Mouse (Mus musculus) liver, embryonic 15.5 days (tissue): ENCODE measurements at regions not wholly inside any gene's neighbourhood (a gene's known extent, or its start where the extent isn't known, plus 50 kb on each side); places are given as distances from the start of the nearest gene placed in this dataset.

Experiments used
- ATAC-seq: fragments of 200-750 bp; cut with Nextera tagmentation; 2 replicates; pipeline ENCODE4 v1.8.0; 2017; ENCODE audit warnings: moderate number of reproducible peaks, mild to moderate bottlenecking, moderate library complexity; ENCODE audit not compliant: insufficient read depth
- H3K27ac ChIP-seq: fragments of 300-500 bp; sonication (generic); replicated peaks from 2 replicates; pipeline ENCODE4 v1.5.1; 2015; ENCODE audit warnings: mild to moderate bottlenecking, inconsistent platforms
- H3K27me3 ChIP-seq: fragments of 300-500 bp; sonication (generic); 2 replicates; pipeline ENCODE4 v1.6.1; 2015; ENCODE audit warnings: mild to moderate bottlenecking, inconsistent platforms
- H3K36me3 ChIP-seq: fragments of 300-500 bp; sonication (generic); replicated peaks from 2 replicates; pipeline ENCODE4 v1.6.1; 2015; ENCODE audit warnings: moderate library complexity, mild to moderate bottlenecking, inconsistent platforms
- H3K4me1 ChIP-seq: fragments of 300-500 bp; sonication (generic); replicated peaks from 2 replicates; pipeline ENCODE4 v1.6.1; 2015; ENCODE audit warnings: inconsistent platforms
- H3K4me2 ChIP-seq: fragments of 300-500 bp; sonication (generic); 2 replicates; pipeline ENCODE4 v1.6.1; 2015; ENCODE audit warnings: moderate library complexity, mild to moderate bottlenecking, inconsistent platforms
- H3K4me3 ChIP-seq: fragments of 300-500 bp; sonication (generic); replicated peaks from 2 replicates; pipeline ENCODE4 v1.5.1; 2015; ENCODE audit warnings: mild to moderate bottlenecking, inconsistent platforms
- H3K9ac ChIP-seq: fragments of 300-500 bp; sonication (generic); 2 replicates; pipeline ENCODE4 v1.6.1; 2015; ENCODE audit warnings: moderate library complexity, mild to moderate bottlenecking, inconsistent platforms
- H3K9me3 ChIP-seq: fragments of 300-500 bp; sonication (generic); replicated peaks from 2 replicates; pipeline ENCODE4 v1.6.1; 2016; ENCODE audit warnings: inconsistent platforms
- WGBS: fragments of 180-500 bp; shearing (Covaris S2); methylation state at CpG from one replicate; pipeline ENCODE4 v1.1.7; 2015; ENCODE audit warnings: mixed read lengths; ENCODE audit not compliant: insufficient replicate concordance; 5-methylcytosine and 5-hydroxymethylcytosine counted together

DNA sequence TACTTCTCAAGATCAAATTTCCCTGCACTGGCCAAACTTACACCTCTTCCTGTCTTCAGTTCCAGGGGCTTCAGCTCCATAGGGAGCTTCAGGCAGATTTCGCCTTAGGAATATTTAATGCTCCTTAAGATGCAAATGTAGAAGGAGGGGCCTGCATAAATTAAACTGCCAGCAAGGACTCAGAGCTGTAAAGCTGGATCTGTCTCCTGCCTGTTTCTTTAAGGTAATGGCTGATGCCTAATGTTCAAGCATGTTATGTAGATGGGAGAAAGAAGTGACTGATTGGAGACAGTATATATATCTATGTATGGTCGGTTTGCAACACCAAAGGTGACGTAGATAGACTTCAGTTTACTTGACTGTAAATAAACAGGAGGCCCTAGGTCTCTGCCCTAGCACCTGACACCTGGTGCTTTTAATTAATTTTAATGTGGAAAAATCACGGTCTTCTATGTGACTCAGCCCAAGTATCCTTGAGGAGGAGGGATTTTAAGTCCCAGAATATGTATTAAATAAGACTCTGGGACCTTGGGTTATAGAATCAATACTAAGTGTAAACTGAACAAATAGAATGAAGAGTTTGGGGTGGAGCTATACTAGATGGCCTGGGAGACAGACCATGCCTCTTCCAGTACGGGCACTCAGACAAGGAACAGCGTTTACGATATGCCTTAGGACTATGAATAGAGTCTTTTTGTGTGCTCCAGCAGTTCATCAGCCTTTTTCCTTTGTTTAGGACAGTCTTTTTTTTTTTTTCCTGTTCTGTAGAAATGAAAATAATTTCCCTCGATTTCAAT is 651.7 kb upstream of the Lmcd1 start:
- Histone ChIP-seq H3K4me3 (no peak overlapping the region), H3K4me1 (no peaks in the 10 kb centered on the region), H3K27ac (no peak overlapping the region), H3K9ac (no peak overlapping the region), H3K4me2 (no peak overlapping the region), H3K27me3 (no peaks in the 10 kb centered on the region), H3K36me3 (no peaks in the 10 kb centered on the region), H3K9me3 (no peaks in the 10 kb centered on the region)
- WGBS, result 50% methylated on average over 8 of the region's 8 CpGs
- no peak for ATAC-seq

DNA sequence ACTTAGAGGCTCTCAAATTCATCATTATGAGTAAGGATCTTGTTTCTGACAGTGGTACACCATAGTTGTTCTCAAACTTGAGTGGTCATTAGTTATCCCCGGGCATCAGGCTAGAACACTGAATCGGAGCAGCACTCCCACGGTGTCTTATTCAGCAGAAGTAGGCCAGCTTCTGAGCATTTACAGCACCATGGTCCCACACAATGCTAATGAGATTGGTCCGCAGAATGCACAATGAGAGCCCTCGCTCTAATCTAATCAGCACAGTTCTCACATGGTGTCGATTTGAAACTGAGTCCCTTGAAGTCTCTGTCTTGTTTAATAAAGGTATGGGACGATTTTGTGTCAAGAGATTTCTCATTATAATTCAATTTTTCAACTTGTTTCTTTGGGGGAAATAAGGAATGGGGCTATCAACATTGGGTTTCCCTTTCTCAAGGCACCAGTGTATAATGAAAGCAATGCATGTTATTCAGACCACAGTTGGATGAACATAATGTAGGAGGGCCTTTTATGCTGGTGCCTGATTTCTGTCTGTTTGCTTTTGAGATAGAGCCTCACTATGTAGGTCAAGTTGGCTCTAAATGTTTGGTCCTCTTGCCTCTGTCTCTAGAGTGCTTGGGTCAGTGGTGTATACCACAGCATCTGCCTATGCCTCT is 650.9 kb upstream of the Lmcd1 start:
- Histone ChIP-seq H3K27me3 (no peaks in the 10 kb centered on the region), H3K27ac (no peak overlapping the region), H3K4me3 (no peak overlapping the region), H3K4me1 (no peaks in the 10 kb centered on the region), H3K36me3 (no peaks in the 10 kb centered on the region), H3K4me2 (no peak overlapping the region), H3K9me3 (no peaks in the 10 kb centered on the region), H3K9ac (no peak overlapping the region)
- 63% methylated on average over 7 of the region's 7 CpGs for WGBS
- ATAC-seq, result no peak

DNA sequence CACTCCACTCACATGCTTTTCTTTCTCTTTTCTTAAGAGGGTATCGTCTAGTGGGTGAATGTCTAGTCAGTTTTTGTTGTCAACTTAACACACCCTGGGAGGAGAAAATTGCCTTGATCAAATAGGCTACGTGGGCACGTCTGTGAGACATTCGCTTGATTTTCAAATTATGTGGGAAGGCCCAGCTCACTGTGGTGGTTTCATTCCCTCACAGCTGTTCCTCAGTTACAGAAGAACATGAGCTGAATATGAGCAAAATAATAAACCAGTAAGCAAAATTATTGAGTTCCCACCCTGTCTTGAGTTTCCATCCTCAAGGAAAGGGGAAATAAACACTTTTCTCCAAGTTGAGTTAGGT is 650.4 kb upstream of the Lmcd1 start:
- Histone ChIP-seq H3K9ac (no peak overlapping the region), H3K4me3 (no peak overlapping the region), H3K4me2 (no peak overlapping the region), H3K4me1 (no peaks in the 10 kb centered on the region), H3K9me3 (no peaks in the 10 kb centered on the region), H3K36me3 (no peaks in the 10 kb centered on the region), H3K27ac (no peak overlapping the region), H3K27me3 (no peaks in the 10 kb centered on the region)
- ATAC-seq, result no peak
- 61% methylated on average over 4 of the region's 4 CpGs for WGBS

DNA sequence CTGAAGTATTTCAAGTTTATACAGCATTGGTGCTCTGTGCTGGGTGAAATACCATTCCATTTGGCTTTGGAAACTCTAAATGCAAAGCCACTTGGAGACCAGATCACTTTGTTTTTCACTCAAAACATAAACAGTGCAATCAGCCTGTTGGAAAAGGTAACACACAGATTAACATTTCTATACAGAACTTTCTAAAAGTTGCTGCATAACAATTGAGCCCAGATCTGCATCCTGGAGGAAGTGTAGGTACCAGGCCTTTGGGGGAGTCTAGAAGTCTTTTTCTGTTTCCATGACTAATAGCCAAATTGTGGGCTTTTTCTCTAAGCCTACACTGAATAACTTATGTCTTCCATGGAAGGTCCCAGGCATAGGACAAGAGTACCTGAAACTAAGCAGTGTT is 648.1 kb upstream of the Lmcd1 start:
- ATAC-seq, result no peak
- H3K4me3 ChIP-seq, result no peak overlapping the region
- no peak overlapping the region for H3K4me2 ChIP-seq
- no peak overlapping the region for H3K9ac ChIP-seq
- no peaks in the 10 kb centered on the region for H3K9me3 ChIP-seq
- no peaks in the 10 kb centered on the region for H3K36me3 ChIP-seq
- no peaks in the 10 kb centered on the region for H3K27me3 ChIP-seq
- no peak overlapping the region for H3K27ac ChIP-seq
- no peaks in the 10 kb centered on the region for H3K4me1 ChIP-seq

- WGBS, result 76% methylated on average over 3 of the region's 3 CpGs
- no peak for ATAC-seq
- no peaks in the 10 kb centered on the region for H3K9me3 ChIP-seq
- H3K4me3 ChIP-seq, result no peak overlapping the region
- no peaks in the 10 kb centered on the region for H3K4me1 ChIP-seq
- no peak overlapping the region for H3K4me2 ChIP-seq
- H3K27me3 ChIP-seq, result no peaks in the 10 kb centered on the region
- H3K27ac ChIP-seq, result no peak overlapping the region
- no peak overlapping the region for H3K9ac ChIP-seq
- H3K36me3 ChIP-seq, result no peaks in the 10 kb centered on the region
These were observed 620.8 kb upstream of the Lmcd1 start for GRCm38 (mm10) chr6:111652736-111653135.

- ATAC-seq, result no peak
- Histone ChIP-seq H3K4me1 (no peaks in the 10 kb centered on the region), H3K9me3 (no peaks in the 10 kb centered on the region), H3K36me3 (no peaks in the 10 kb centered on the region), H3K4me2 (no peak overlapping the region), H3K27me3 (no peaks in the 10 kb centered on the region), H3K9ac (no peak overlapping the region), H3K27ac (no peak overlapping the region), H3K4me3 (no peak overlapping the region)
- WGBS, result 51% methylated on average over 2 of the region's 2 CpGs
These were observed 613.6 kb upstream of the Lmcd1 start for GRCm38 (mm10) chr6:111659957-111660356.

- Histone ChIP-seq H3K9me3 (no peaks in the 10 kb centered on the region), H3K4me3 (no peak overlapping the region), H3K9ac (no peak overlapping the region), H3K4me1 (no peaks in the 10 kb centered on the region), H3K36me3 (no peaks in the 10 kb centered on the region), H3K4me2 (no peak overlapping the region), H3K27me3 (no peaks in the 10 kb centered on the region), H3K27ac (no peak overlapping the region)
- no peak for ATAC-seq
These were observed 609.0 kb upstream of the Lmcd1 start for GRCm38 (mm10) chr6:111664603-111665002.

GRCm38 (mm10) chr6:111684911-111685310 is 588.6 kb upstream of the Lmcd1 start:
- Histone ChIP-seq H3K27ac (no peak overlapping the region), H3K4me3 (no peak overlapping the region), H3K9ac (no peak overlapping the region), H3K36me3 (no peaks in the 10 kb centered on the region), H3K4me2 (no peak overlapping the region), H3K9me3 (no peaks in the 10 kb centered on the region), H3K4me1 (no peaks in the 10 kb centered on the region), H3K27me3 (no peaks in the 10 kb centered on the region)
- WGBS, result 35% methylated on average over 2 of the region's 2 CpGs
- ATAC-seq, result no peak

DNA sequence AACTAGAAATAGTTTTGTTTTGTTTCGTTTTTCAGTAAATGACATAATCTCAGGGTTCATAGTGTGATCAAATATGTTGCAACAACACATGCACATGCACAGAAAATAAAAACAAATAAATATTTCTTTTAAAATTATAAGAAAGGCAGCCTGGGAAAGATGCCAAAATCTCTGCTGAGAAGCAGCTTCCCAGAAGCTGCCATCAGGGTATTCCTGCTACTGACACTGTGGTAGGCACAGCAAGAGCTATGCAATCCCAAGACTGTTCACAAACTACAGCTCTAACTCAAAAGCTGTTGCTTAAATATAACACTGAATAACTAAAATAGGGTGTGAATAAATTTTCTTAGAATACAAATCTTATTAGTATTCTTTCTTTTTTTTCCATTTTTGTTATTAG is 570.7 kb upstream of the Lmcd1 start:
- no peak overlapping the region for H3K27ac ChIP-seq
- no peaks in the 10 kb centered on the region for H3K36me3 ChIP-seq
- H3K4me3 ChIP-seq, result no peak overlapping the region
- no peak for ATAC-seq
- H3K9ac ChIP-seq, result no peak overlapping the region
- no peaks in the 10 kb centered on the region for H3K9me3 ChIP-seq
- 61% methylated on average over 1 of the region's 1 CpGs for WGBS
- H3K4me2 ChIP-seq, result no peak overlapping the region
- no peaks in the 10 kb centered on the region for H3K27me3 ChIP-seq
- H3K4me1 ChIP-seq, result no peaks in the 10 kb centered on the region

DNA sequence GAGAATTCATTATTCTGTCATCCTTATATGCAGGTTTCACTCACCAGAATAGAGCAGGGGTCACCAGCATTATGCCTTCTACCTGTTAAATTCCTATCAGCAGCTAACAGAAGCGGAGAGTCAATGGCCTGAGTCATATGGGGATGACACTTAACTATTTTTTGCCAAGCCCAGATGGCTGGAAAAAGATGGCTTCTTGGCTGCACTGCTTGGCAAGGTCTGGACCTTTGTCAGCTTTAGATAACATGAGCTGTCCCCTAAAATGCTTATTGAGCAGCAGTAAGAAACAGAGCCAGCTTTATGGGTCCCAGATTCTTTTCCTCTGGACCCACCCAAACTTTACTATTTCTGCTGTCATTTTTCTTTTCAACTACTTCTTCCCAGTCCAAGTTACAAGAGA is 565.3 kb upstream of the Lmcd1 start:
- Histone ChIP-seq H3K9ac (no peak overlapping the region), H3K4me2 (no peak overlapping the region), H3K4me3 (no peak overlapping the region), H3K27me3 (no peaks in the 10 kb centered on the region), H3K36me3 (no peaks in the 10 kb centered on the region), H3K9me3 (no peaks in the 10 kb centered on the region), H3K4me1 (no peaks in the 10 kb centered on the region), H3K27ac (no peak overlapping the region)
- 31% methylated on average over 1 of the region's 1 CpGs for WGBS
- ATAC-seq, result no peak

- Histone ChIP-seq H3K27ac (no peak overlapping the region), H3K27me3 (no peaks in the 10 kb centered on the region), H3K4me3 (no peak overlapping the region), H3K9ac (no peak overlapping the region), H3K4me1 (no peaks in the 10 kb centered on the region), H3K9me3 (no peaks in the 10 kb centered on the region), H3K36me3 (no peaks in the 10 kb centered on the region), H3K4me2 (no peak overlapping the region)
- ATAC-seq, result no peak
These were observed 547.6 kb upstream of the Lmcd1 start for GRCm38 (mm10) chr6:111725969-111726368.

DNA sequence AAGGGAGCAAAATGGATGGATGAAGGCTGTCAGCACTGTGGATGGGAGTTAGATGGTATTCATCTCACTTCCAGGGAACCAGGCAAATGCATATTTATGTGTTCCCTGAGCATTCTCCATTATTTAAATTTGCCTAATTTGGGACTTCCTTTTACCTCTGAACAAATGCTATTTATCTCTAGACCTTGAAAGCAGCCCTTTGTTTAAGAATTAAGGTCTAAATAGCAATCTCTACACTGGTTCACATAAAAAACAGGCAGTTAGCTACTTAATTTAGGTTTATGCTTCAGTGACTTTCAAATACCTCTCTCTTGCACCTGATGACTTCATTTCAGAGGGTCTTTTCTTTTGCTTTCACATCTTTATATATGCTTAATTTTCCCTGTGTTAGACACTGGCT is 543.2 kb upstream of the Lmcd1 start:
- ATAC-seq, result no peak
- H3K27me3 ChIP-seq, result no peaks in the 10 kb centered on the region
- no peak overlapping the region for H3K27ac ChIP-seq
- H3K4me1 ChIP-seq, result no peaks in the 10 kb centered on the region
- no peak overlapping the region for H3K4me2 ChIP-seq
- no peak overlapping the region for H3K4me3 ChIP-seq
- H3K36me3 ChIP-seq, result no peaks in the 10 kb centered on the region
- no peak overlapping the region for H3K9ac ChIP-seq
- H3K9me3 ChIP-seq, result no peaks in the 10 kb centered on the region
